Mouse (Mus musculus) ES-E14 (cell line): ENCODE measurements around the gene Eya3. TPM values are rescaled to one million over a fixed set of nuclear protein-coding genes. Genes with fewer than 3 reads are reported as not detected.

Source experiments
- DNase-seq: peaks from one replicate; pipeline ENCODE4 v3.0.0-alpha.2; 2013; ENCODE audit warnings: low read depth, low spot score
- H3K27ac ChIP-seq: 2 replicates; pipeline ENCODE4 v1.5.1; 2012; ENCODE audit warnings: low read depth, mild to moderate bottlenecking, low read length, moderate library complexity, mixed read lengths; ENCODE audit not compliant: poor library complexity, insufficient read depth, severe bottlenecking
- H3K36me3 ChIP-seq: 2 replicates; pipeline ENCODE4 v1.6.1; 2012; ENCODE audit warnings: mild to moderate bottlenecking, low read length, moderate library complexity, mixed read lengths; ENCODE audit not compliant: control insufficient read depth, poor library complexity, insufficient read depth, severe bottlenecking
- H3K4me1 ChIP-seq, 2 experiments: fragments of 150-350 bp in 1 of 2; sonication (generic) in 1 of 2; 2 replicates each; pipeline ENCODE4 v1.6.1; 2012; ENCODE audit warnings: low read length in 2 of 2, mild to moderate bottlenecking in 1 of 2, mixed read lengths in 1 of 2; ENCODE audit not compliant: control insufficient read depth in 2 of 2, insufficient read depth in 2 of 2, poor library complexity in 1 of 2
- H3K4me3 ChIP-seq, 2 experiments: fragments of 150-350 bp in 1 of 2; sonication (generic) in 1 of 2; 2 replicates each; pipeline ENCODE4 v1.5.1; 2012; ENCODE audit warnings: low read length in 2 of 2, low read depth in 1 of 2, mild to moderate bottlenecking in 1 of 2, mixed read lengths in 1 of 2; ENCODE audit not compliant: insufficient read depth in 1 of 2, poor library complexity in 1 of 2, severe bottlenecking in 1 of 2
- H3K9ac ChIP-seq: 2 replicates; pipeline ENCODE4 v1.6.1; 2012; ENCODE audit warnings: low read depth, mild to moderate bottlenecking, low read length, mixed read lengths; ENCODE audit not compliant: poor library complexity, insufficient read depth, severe bottlenecking
- H3K9me3 ChIP-seq: fragments of 150-350 bp; sonication (generic); 2 replicates; pipeline ENCODE4 v1.6.1; 2012; ENCODE audit warnings: low read depth, mild to moderate bottlenecking, low read length; ENCODE audit not compliant: control insufficient read depth, insufficient read depth
- CHD2 ChIP-seq: IDR thresholded peaks from 2 replicates; pipeline ENCODE4 v1.6.1; 2014; ENCODE audit warnings: mild to moderate bottlenecking, low read depth, low read length, inconsistent platforms
- HCFC1 ChIP-seq: IDR thresholded peaks from 2 replicates; pipeline ENCODE4 v1.6.1; 2012; ENCODE audit warnings: low read length, inconsistent platforms, borderline replicate concordance; ENCODE audit not compliant: insufficient read depth
- MAFK ChIP-seq: IDR thresholded peaks from 2 replicates; pipeline ENCODE4 v1.6.1; 2014; ENCODE audit warnings: mild to moderate bottlenecking, low read depth, low read length, inconsistent platforms; ENCODE audit not compliant: insufficient read depth
- ZC3H11A ChIP-seq: IDR thresholded peaks from 2 replicates; pipeline ENCODE4 v1.6.1; 2012; ENCODE audit warnings: low read depth, mild to moderate bottlenecking, inconsistent platforms, low read length, borderline replicate concordance
- ZNF384 ChIP-seq: IDR thresholded peaks from 2 replicates; pipeline ENCODE4 v1.6.1; 2012; ENCODE audit warnings: low read depth, low read length, inconsistent platforms
- in situ Hi-C, 2 experiments: fragments of 600-800 bp; cut with MboI; formaldehyde crosslinking; loops; one replicate each; pipeline ENCODE4 v1.15.1; 2025; ENCODE audit warnings: low sequenced_read_pairs in 2 of 2, inconsistent platforms in 1 of 2; ENCODE audit not compliant: unreplicated experiment in 2 of 2
- total RNA-seq: library from RNA; depleted of rRNA; stranded (reverse); fragments of 300-350 nt; gene quantifications from 2 replicates; pipeline ENCODE4 v1.2.3, GENCODE M21; 2012

Eya3 gene
- total RNA-seq, 1 experiment: 31.9 TPM

GRCm38 (mm10) chr4:132653799-132654198 lies 15.0 kb downstream of the Eya3 start:
- Histone ChIP-seq H3K27ac (no peak overlapping the region), H3K36me3 (peaks cover 3% of the 10 kb centered on the region; the same call in 1 of the 2 replicates), H3K9ac (no peak overlapping the region), H3K9me3 (no peaks in the 10 kb centered on the region), H3K4me3 (no peak overlapping the region), H3K4me1 (peaks cover 8 to 13% of the 10 kb centered on the region in 2 experiments; a peak in 3 of 4 replicates)
- no peak for TF ChIP-seq ZNF384
- TF ChIP-seq MAFK: no peak
- TF ChIP-seq ZC3H11A: no peak
- no peak for TF ChIP-seq CHD2
- no peak for TF ChIP-seq HCFC1
- in situ Hi-C loops: no loop called here
- DNase-seq: no peak

DNA sequence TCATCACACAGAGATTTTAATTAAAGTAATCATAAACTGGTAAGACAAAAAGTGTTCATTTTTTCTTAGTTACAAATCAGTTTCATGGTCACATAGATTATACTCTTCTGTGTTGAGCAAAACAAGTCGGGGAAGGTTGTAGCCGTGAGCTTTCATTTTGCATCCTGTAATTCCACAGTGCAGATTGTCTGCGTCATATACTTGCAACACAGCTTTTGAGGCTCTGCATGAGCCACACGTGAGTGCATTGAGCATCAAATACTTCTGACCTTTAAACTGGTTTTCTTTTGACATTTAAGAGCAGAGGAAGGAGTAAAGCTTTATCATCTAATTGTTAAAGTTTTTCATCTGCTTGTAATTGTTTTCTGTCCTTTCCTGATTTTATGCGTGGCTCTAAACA lies 16.5 kb downstream of the Eya3 start:
- Histone ChIP-seq H3K9me3 (no peaks in the 10 kb centered on the region), H3K9ac (no peak overlapping the region), H3K27ac (no peak overlapping the region), H3K4me3 (no peak overlapping the region), H3K4me1 (peaks cover 8 to 11% of the 10 kb centered on the region in 2 experiments), H3K36me3 (peaks cover 6% of the 10 kb centered on the region; the same call in 1 of the 2 replicates)
- TF ChIP-seq ZNF384 (no peak), MAFK (no peak), HCFC1 (no peak), ZC3H11A (no peak), CHD2 (no peak)
- DNase-seq: no peak
- in situ Hi-C loops: no loop called here

DNA sequence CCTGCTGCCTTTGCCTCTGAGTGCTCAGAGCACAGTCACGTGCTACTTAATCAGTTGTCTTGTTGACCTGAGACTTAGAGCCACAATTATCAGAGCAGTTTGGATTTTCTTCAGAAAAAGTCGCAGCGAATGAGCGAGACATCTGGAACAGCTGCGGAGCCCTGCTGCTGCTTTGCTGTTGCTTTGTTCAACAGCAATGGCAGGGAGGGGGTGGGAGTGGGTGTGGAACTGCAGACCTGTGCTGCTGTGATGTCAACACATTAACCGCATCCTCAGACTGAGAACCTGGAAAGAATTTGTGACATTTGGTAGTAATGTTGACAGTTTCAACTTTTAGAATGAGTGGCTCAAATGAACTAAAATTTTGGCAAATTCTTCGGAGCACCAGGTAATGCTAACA lies 20.3 kb downstream of the Eya3 start:
- no peak for DNase-seq
- H3K36me3 ChIP-seq: peaks cover 12% of the 10 kb centered on the region; the same call in 1 of the 2 replicates

DNA sequence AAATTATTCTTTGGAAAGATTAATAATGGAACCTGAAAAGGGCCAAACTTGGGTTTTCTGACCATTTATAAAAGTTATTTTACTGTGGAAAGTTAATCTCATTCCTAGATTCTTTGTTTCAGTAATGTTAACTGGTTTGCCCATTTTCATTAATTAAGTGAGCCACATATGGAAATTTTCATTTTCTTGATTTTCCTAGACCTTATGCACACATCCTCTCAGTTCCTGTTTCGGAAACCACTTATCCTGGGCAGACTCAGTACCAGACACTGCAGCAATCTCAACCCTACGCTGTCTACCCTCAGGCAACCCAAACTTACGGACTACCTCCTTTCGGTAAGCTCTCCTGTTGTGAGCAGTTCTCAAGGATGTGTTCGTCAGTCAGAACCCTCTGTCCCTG lies 33.9 kb downstream of the Eya3 start:
- TF ChIP-seq HCFC1 (no peak), ZNF384 (no peak), MAFK (no peak), CHD2 (no peak), ZC3H11A (no peak)
- in situ Hi-C loops: no loop called here
- DNase-seq: no peak
- Histone ChIP-seq H3K9ac (no peak overlapping the region), H3K27ac (no peak overlapping the region), H3K4me3 (no peak overlapping the region), H3K4me1 (no peaks in the 10 kb centered on the region), H3K9me3 (no peaks in the 10 kb centered on the region), H3K36me3 (peaks cover 17% of the 10 kb centered on the region; the same call in 1 of the 2 replicates)

More for the DNA sequence above, 20.3 kb downstream of the Eya3 start:
- TF ChIP-seq MAFK (no peak), CHD2 (no peak), ZC3H11A (no peak)
- Histone ChIP-seq H3K27ac (no peak overlapping the region), H3K4me1 (peaks cover 5 to 7% of the 10 kb centered on the region in 2 experiments), H3K9ac (no peak overlapping the region), H3K4me3 (no peak overlapping the region), H3K9me3 (no peaks in the 10 kb centered on the region)
- in situ Hi-C loops: no loop called here

- peak; percentile 27 for DNase-seq
- Histone ChIP-seq H3K4me1 (no peaks in the 10 kb centered on the region), H3K9ac (no peak overlapping the region), H3K4me3 (no peak overlapping the region), H3K27ac (no peak overlapping the region), H3K36me3 (peaks cover 20% of the 10 kb centered on the region), H3K9me3 (no peaks in the 10 kb centered on the region)
- in situ Hi-C loops: no loop called here
- TF ChIP-seq CHD2 (no peak), MAFK (no peak), HCFC1 (no peak), ZC3H11A (no peak), ZNF384 (no peak)
Measured at GRCm38 (mm10) chr4:132676771-132677539, 38.2 kb downstream of the Eya3 start.
